Mouse (Mus musculus): ENCODE measurements around the gene Olfr403. TPM values are rescaled to one million over a fixed set of nuclear protein-coding genes. Genes with fewer than 3 reads are reported as not detected.
"Not testable (repeated sequence)": the region's sequence is repeated elsewhere in the genome, so short reads cannot be mapped to it uniquely, and the experiment has no call there.

The Olfr403 gene
- total RNA-seq (2014; rRNA removed; ENCODE audit: low replicate concordance) (not detected in 2 replicates), polyA plus RNA-seq (2015; fragmentation: Nextera tagmentation; extraction: Ambion mirVana) (not detected in 2 replicates)

GRCm38 (mm10) chr11:74185949-74186348, at the start of gene Olfr403:
Gene Olfr403 (plus strand): TSS chr11:74186249.
- no peak within 1 kb of the TSS for H3K27ac ChIP-seq (ENCODE audit: low read depth)
- no peak for ATAC-seq (ENCODE audit: insufficient read depth, low read depth)
- H3K4me1 ChIP-seq (ENCODE audit: control insufficient read depth, insufficient read depth), result no peaks in the 10 kb centered on the region
- DNase-seq (ENCODE audit: low spot score), result no peak
- no peaks in the 10 kb centered on the region for H3K36me3 ChIP-seq (replicated peaks; ENCODE audit: control insufficient read depth, insufficient read depth, low read length)
- H3K27me3 ChIP-seq (ENCODE audit: control insufficient read depth, insufficient read depth, low read length), result no peaks in the 10 kb centered on the region
- H3K4me2 ChIP-seq (ENCODE audit: low read depth, low read length), result no peak within 1 kb of the TSS
- TF ChIP-seq EP300 (IDR thresholded peaks at IDR 0.05; ENCODE audit: low read depth) (no peak), CTCF (IDR thresholded peaks at IDR 0.05; ENCODE audit: low read depth) (no peak)
- 0 out of 2 replicates have a peak, but pooled peaks cover 4% of the 10 kb centered on the region for H3K9me3 ChIP-seq (replicated peaks; ENCODE audit: control insufficient read depth, low read length)
- no peak within 1 kb of the TSS for H3K4me3 ChIP-seq (ENCODE audit: low read depth, low read length)
- no peak within 1 kb of the TSS for H3K9ac ChIP-seq (replicated peaks; ENCODE audit: low read depth, low read length)

GRCm38 (mm10) chr11:74140001-74140400, 46.0 kb upstream of the Olfr403 start:
- 19% methylated on average over 1 of the region's 1 CpGs for WGBS
- H3K9me3 ChIP-seq (replicated peaks; ENCODE audit: control insufficient read depth, low read length), result peaks cover 17% of the 10 kb centered on the region

GRCm38 (mm10) chr11:74145866-74146265, 40.2 kb upstream of the Olfr403 start:
- DNase-seq (ENCODE audit: low spot score) (no peak), ATAC-seq (ENCODE audit: insufficient read depth, low read depth) (no peak)
- Histone ChIP-seq H3K4me1 (ENCODE audit: control insufficient read depth, insufficient read depth) (no peaks in the 10 kb centered on the region), H3K4me2 (ENCODE audit: low read depth, low read length) (no peak overlapping the region), H3K27ac (ENCODE audit: low read depth) (no peak overlapping the region), H3K27me3 (ENCODE audit: control insufficient read depth, insufficient read depth, low read length) (no peaks in the 10 kb centered on the region), H3K4me3 (ENCODE audit: low read depth, low read length) (no peak overlapping the region), H3K9ac (replicated peaks; ENCODE audit: low read depth, low read length) (no peak overlapping the region), H3K9me3 (replicated peaks; ENCODE audit: control insufficient read depth, low read length) (0 out of 2 replicates have a peak, but pooled peaks cover 14% of the 10 kb centered on the region), H3K36me3 (replicated peaks; ENCODE audit: control insufficient read depth, insufficient read depth, low read length) (no peaks in the 10 kb centered on the region)
- no peak for TF ChIP-seq EP300 (IDR thresholded peaks at IDR 0.05; ENCODE audit: low read depth)
- no peak for TF ChIP-seq CTCF (IDR thresholded peaks at IDR 0.05; ENCODE audit: low read depth)

More at GRCm38 (mm10) chr11:74140001-74140400, 46.0 kb upstream of the Olfr403 start:
- not testable (repeated sequence) for ATAC-seq (ENCODE audit: insufficient read depth, low read depth); DNase-seq (ENCODE audit: low spot score); H3K27me3 ChIP-seq (ENCODE audit: control insufficient read depth, insufficient read depth, low read length); H3K36me3 ChIP-seq (replicated peaks; ENCODE audit: control insufficient read depth, insufficient read depth, low read length); H3K4me3 ChIP-seq (ENCODE audit: low read depth, low read length); H3K4me2 ChIP-seq (ENCODE audit: low read depth, low read length); H3K9ac ChIP-seq (replicated peaks; ENCODE audit: low read depth, low read length); H3K4me1 ChIP-seq (ENCODE audit: control insufficient read depth, insufficient read depth); H3K27ac ChIP-seq (ENCODE audit: low read depth)

- Histone ChIP-seq H3K4me2 (ENCODE audit: low read depth, low read length) (no peak within 1 kb of the TSS), H3K27ac (ENCODE audit: low read depth) (no peak within 1 kb of the TSS), H3K9me3 (replicated peaks; ENCODE audit: control insufficient read depth, low read length) (no peaks in the 10 kb centered on the region), H3K36me3 (replicated peaks; ENCODE audit: control insufficient read depth, insufficient read depth, low read length) (no peaks in the 10 kb centered on the region), H3K4me1 (ENCODE audit: control insufficient read depth, insufficient read depth) (no peaks in the 10 kb centered on the region), H3K9ac (replicated peaks; ENCODE audit: low read depth, low read length) (no peak within 1 kb of the TSS), H3K27me3 (ENCODE audit: control insufficient read depth, insufficient read depth, low read length) (no peaks in the 10 kb centered on the region), H3K4me3 (ENCODE audit: low read depth, low read length) (no peak within 1 kb of the TSS)
- WGBS, result 44% methylated on average over 3 of the region's 3 CpGs
- TF ChIP-seq CTCF (IDR thresholded peaks at IDR 0.05; ENCODE audit: low read depth) (no peak), EP300 (IDR thresholded peaks at IDR 0.05; ENCODE audit: low read depth) (no peak)
- ATAC-seq (ENCODE audit: insufficient read depth, low read depth) (no peak), DNase-seq (ENCODE audit: low spot score) (no peak)
Measured at GRCm38 (mm10) chr11:74153229-74153628, 32.8 kb upstream of the Olfr403 start, which contains the start of gene Olfr402. Gene Olfr402 (plus strand): TSS chr11:74153529.

GRCm38 (mm10) chr11:74168771-74169170, 17.3 kb upstream of the Olfr403 start:
- no peak overlapping the region for H3K4me3 ChIP-seq (ENCODE audit: low read depth, low read length)
- H3K4me1 ChIP-seq (ENCODE audit: control insufficient read depth, insufficient read depth), result no peaks in the 10 kb centered on the region
- TF ChIP-seq CTCF (IDR thresholded peaks at IDR 0.05; ENCODE audit: low read depth) (no peak), EP300 (IDR thresholded peaks at IDR 0.05; ENCODE audit: low read depth) (no peak)
- no peak overlapping the region for H3K4me2 ChIP-seq (ENCODE audit: low read depth, low read length)
- ATAC-seq (ENCODE audit: insufficient read depth, low read depth) (no peak), DNase-seq (ENCODE audit: low spot score) (no peak)
- H3K9me3 ChIP-seq (replicated peaks; ENCODE audit: control insufficient read depth, low read length), result no peaks in the 10 kb centered on the region
- H3K27ac ChIP-seq (ENCODE audit: low read depth), result no peak overlapping the region
- no peaks in the 10 kb centered on the region for H3K36me3 ChIP-seq (replicated peaks; ENCODE audit: control insufficient read depth, insufficient read depth, low read length)
- H3K27me3 ChIP-seq (ENCODE audit: control insufficient read depth, insufficient read depth, low read length), result no peaks in the 10 kb centered on the region
- H3K9ac ChIP-seq (replicated peaks; ENCODE audit: low read depth, low read length), result no peak overlapping the region

GRCm38 (mm10) chr11:74183168-74183567, 2.9 kb upstream of the Olfr403 start:
- WGBS, result 70% methylated on average over 4 of the region's 4 CpGs
- Histone ChIP-seq H3K27me3 (ENCODE audit: control insufficient read depth, insufficient read depth, low read length) (no peaks in the 10 kb centered on the region), H3K36me3 (replicated peaks; ENCODE audit: control insufficient read depth, insufficient read depth, low read length) (no peaks in the 10 kb centered on the region), H3K27ac (ENCODE audit: low read depth) (no peak overlapping the region), H3K4me1 (ENCODE audit: control insufficient read depth, insufficient read depth) (no peaks in the 10 kb centered on the region), H3K9me3 (replicated peaks; ENCODE audit: control insufficient read depth, low read length) (peaks cover 4% of the 10 kb centered on the region; the same call in 1 of the 2 replicates), H3K4me3 (ENCODE audit: low read depth, low read length) (no peak overlapping the region), H3K9ac (replicated peaks; ENCODE audit: low read depth, low read length) (no peak overlapping the region), H3K4me2 (ENCODE audit: low read depth, low read length) (no peak overlapping the region)
- DNase-seq (ENCODE audit: low spot score) (no peak), ATAC-seq (ENCODE audit: insufficient read depth, low read depth) (no peak)
- TF ChIP-seq CTCF (IDR thresholded peaks at IDR 0.05; ENCODE audit: low read depth), result no peak
- no peak for TF ChIP-seq EP300 (IDR thresholded peaks at IDR 0.05; ENCODE audit: low read depth)
